ENCODE assay signal across 34 mouse cellular contexts in the genomic region with DNA sequence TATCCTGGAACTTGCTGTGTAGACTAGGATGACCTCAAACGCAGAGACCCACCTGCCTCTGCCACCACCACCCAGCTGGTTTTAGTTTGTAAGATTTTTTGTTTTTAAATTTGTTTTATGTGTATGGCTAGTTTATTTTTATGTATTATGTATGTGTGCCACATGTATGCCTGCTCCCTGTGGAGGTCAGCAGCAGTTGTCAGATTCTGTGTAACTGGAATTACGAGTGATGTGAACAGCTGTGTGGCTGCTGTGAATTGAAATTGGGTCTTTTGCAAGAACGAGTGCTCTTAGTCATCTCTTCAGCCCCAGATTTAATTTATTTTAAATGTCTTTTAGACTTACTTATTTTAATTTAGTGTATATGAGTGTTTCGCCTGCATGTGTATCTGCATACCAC. TPM values are rescaled to one million over a fixed set of nuclear protein-coding genes. Genes with fewer than 3 reads are reported as not detected.
"Had no signal": no experiment of that assay in that cellular context is flagged by ENCODE, and none has a peak within 500 bp of the region (broad histone marks: within the 10 kb centered on the region; RNA-seq: fewer than 3 reads in every experiment).

No protein-coding gene starts in this region.

- H3K4me3 ChIP-seq: limb, embryonic 10.5 days; limb, embryonic 12.5 days; limb, embryonic 13.5 days; limb, embryonic 15.5 days; liver, embryonic 12.5 days; liver, embryonic 13.5 days; liver, embryonic 15.5 days; lung, embryonic 15.5 days; megakaryocyte, embryonic 14.5 days; midbrain, embryonic 10.5 days; midbrain, embryonic 12.5 days; midbrain, embryonic 13.5 days; midbrain, embryonic 15.5 days; neural tube, embryonic 12.5 days had no signal

- ATAC-seq: liver, embryonic 12.5 days; liver, postnatal 0 days; lung, postnatal 0 days; midbrain, embryonic 13.5 days; midbrain, embryonic 15.5 days; midbrain, embryonic 16.5 days had no signal

- H3K27me3 ChIP-seq: limb, embryonic 12.5 days; limb, embryonic 13.5 days; limb, embryonic 15.5 days; liver, embryonic 12.5 days; liver, embryonic 13.5 days; liver, embryonic 15.5 days; lung, embryonic 15.5 days; megakaryocyte, embryonic 14.5 days; midbrain, embryonic 12.5 days; midbrain, embryonic 13.5 days; midbrain, embryonic 15.5 days; neural tube, embryonic 12.5 days had no signal

- H3K4me1 ChIP-seq: limb, embryonic 10.5 days; limb, embryonic 12.5 days; limb, embryonic 13.5 days; limb, embryonic 15.5 days; liver, embryonic 12.5 days; liver, embryonic 13.5 days; liver, embryonic 15.5 days; lung, embryonic 15.5 days; midbrain, embryonic 12.5 days; midbrain, embryonic 13.5 days; midbrain, embryonic 15.5 days; neural tube, embryonic 12.5 days had no signal

- DNase-seq: left cerebral cortex, postnatal 4 days; liver; liver, embryonic 13.5 days; liver, postnatal 0 days; lung, adult 18-20 months; lung, adult 2 months; lung, embryonic 14.5 days; lung, postnatal 10 days; lung, postnatal 14 days; lung, postnatal 36 days; lung, postnatal 4 days; midbrain, embryonic 14.5 days had no signal

- H3K9ac ChIP-seq: limb, embryonic 12.5 days; limb, embryonic 13.5 days; limb, embryonic 15.5 days; liver, embryonic 12.5 days; liver, embryonic 13.5 days; liver, embryonic 14.5 days; liver, embryonic 15.5 days; liver, postnatal 0 days; lung, embryonic 14.5 days; lung, embryonic 15.5 days; midbrain, embryonic 12.5 days; midbrain, embryonic 13.5 days; midbrain, embryonic 15.5 days; neural tube, embryonic 12.5 days had no signal

- H3K4me2 ChIP-seq: limb, embryonic 12.5 days; limb, embryonic 13.5 days; limb, embryonic 15.5 days; liver, embryonic 11.5 days; liver, embryonic 12.5 days; liver, embryonic 13.5 days; liver, embryonic 15.5 days; lung, embryonic 14.5 days; lung, embryonic 15.5 days; midbrain, embryonic 11.5 days; midbrain, embryonic 12.5 days; midbrain, embryonic 13.5 days; midbrain, embryonic 15.5 days; neural tube, embryonic 12.5 days had no signal

- H3K27ac ChIP-seq: limb, embryonic 10.5 days; limb, embryonic 12.5 days; limb, embryonic 13.5 days; limb, embryonic 15.5 days; liver, embryonic 12.5 days; liver, embryonic 13.5 days; liver, embryonic 14.5 days; liver, embryonic 15.5 days; lung, embryonic 15.5 days; macrophage; midbrain, embryonic 10.5 days; midbrain, embryonic 12.5 days; midbrain, embryonic 13.5 days; midbrain, embryonic 15.5 days; neural tube, embryonic 12.5 days had no signal

- H3K9me3 ChIP-seq: limb, embryonic 10.5 days; limb, embryonic 12.5 days; limb, embryonic 13.5 days; limb, embryonic 15.5 days; liver, embryonic 12.5 days; liver, embryonic 13.5 days; liver, embryonic 15.5 days; lung, embryonic 15.5 days; megakaryocyte, embryonic 14.5 days; midbrain, embryonic 10.5 days; midbrain, embryonic 12.5 days; midbrain, embryonic 13.5 days; midbrain, embryonic 15.5 days; neural tube, embryonic 12.5 days had no signal

- H3K36me3 ChIP-seq: midbrain, embryonic 15.5 days had no signal

RNA-seq across cellular contexts. Expression of gene Tfap2e, which starts 39.1 kb away (rescaled TPM):
- polyA plus RNA-seq: limb, embryonic 10.5 days; limb, embryonic 11.5 days; limb, embryonic 12.5 days; liver, adult 2 months; liver, embryonic 11.5 days; liver, embryonic 12.5 days; liver, embryonic 13.5 days; liver, embryonic 14.5 days; liver, embryonic 15.5 days; liver, embryonic 16.5 days; liver, postnatal 0 days; lung, embryonic 14.5 days; lung, postnatal 0 days; macrophage had no signal
